Mouse (Mus musculus) testis, adult 2 months (tissue): Measurements from ENCODE around the gene Malsu1. TPM values are rescaled to one million over a fixed set of nuclear protein-coding genes. Genes with fewer than 3 reads are reported as not detected.

ENCODE experiments used
- H3K27ac ChIP-seq: fragments of 200-500 bp; 2 replicates; pipeline ENCODE4 v1.5.1; 2012; ENCODE audit warnings: low read depth, low read length; ENCODE audit not compliant: control insufficient read depth, insufficient read depth
- H3K27me3 ChIP-seq: fragments of 200-500 bp; 2 replicates; pipeline ENCODE4 v1.6.1; 2012; ENCODE audit warnings: mild to moderate bottlenecking, low read length, moderate library complexity; ENCODE audit not compliant: control insufficient read depth, insufficient read depth
- H3K36me3 ChIP-seq: fragments of 200-500 bp; 2 replicates; pipeline ENCODE4 v1.6.1; 2012; ENCODE audit warnings: mild to moderate bottlenecking, low read length; ENCODE audit not compliant: control insufficient read depth, insufficient read depth
- H3K4me1 ChIP-seq: fragments of 200-500 bp; 2 replicates; pipeline ENCODE4 v1.6.1; 2012; ENCODE audit warnings: low read length; ENCODE audit not compliant: control insufficient read depth, insufficient read depth
- H3K4me3 ChIP-seq: fragments of 200-500 bp; 2 replicates; pipeline ENCODE4 v1.5.1; 2012; ENCODE audit warnings: low read depth, mild to moderate bottlenecking, low read length, moderate library complexity, mixed read lengths; ENCODE audit not compliant: control insufficient read depth
- CTCF ChIP-seq: fragments of 200-500 bp; IDR thresholded peaks from 2 replicates; pipeline ENCODE4 v1.5.1; 2012; ENCODE audit warnings: low read depth, mild to moderate bottlenecking, inconsistent platforms, low read length, moderate library complexity; ENCODE audit not compliant: control insufficient read depth, insufficient read depth, insufficient replicate concordance
- POLR2A ChIP-seq: fragments of 200-500 bp; IDR thresholded peaks from 2 replicates; pipeline ENCODE4 v1.6.1; 2012; ENCODE audit warnings: low read depth, mild to moderate bottlenecking, inconsistent platforms, low read length, moderate library complexity; ENCODE audit not compliant: control insufficient read depth
- polyA plus RNA-seq: library from polyadenylated mRNA; depleted of rRNA; stranded (reverse); fragments of >200 nt; gene quantifications from 2 replicates; pipeline ENCODE4 v1.2.3, GENCODE M21; 2012; rRNA removed

Gene Malsu1
- polyA plus RNA-seq, 1 experiment = 8.4 TPM

DNA sequence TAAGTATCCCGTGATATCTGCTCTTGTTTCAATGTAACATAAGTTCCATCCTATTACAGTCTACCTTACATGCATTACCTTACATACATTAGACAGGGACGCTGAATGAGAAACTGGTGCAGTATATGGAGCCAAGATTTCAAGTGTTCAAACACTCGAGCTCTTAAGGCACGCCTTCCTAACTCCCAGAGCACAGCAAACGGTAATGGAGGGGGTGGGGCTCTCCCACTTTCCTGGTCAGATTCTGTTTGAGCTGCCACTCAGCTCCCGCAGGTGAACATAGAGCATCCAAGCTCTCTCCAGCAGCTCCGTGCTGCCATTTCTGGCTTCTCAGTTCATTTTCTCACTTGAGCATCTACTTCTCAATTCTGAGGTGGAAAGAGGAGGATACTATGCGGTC, 44.9 kb downstream of the Malsu1 start:
- H3K4me1 ChIP-seq = no peaks in the 10 kb centered on the region; the same call in 1 of the 2 replicates
- TF ChIP-seq CTCF (no peak), POLR2A (no peak)
- no peaks in the 10 kb centered on the region for H3K27me3 ChIP-seq
- no peaks in the 10 kb centered on the region; the same call in 1 of the 2 replicates for H3K36me3 ChIP-seq
- H3K27ac ChIP-seq = no peak overlapping the region
- H3K4me3 ChIP-seq = no peak overlapping the region

DNA sequence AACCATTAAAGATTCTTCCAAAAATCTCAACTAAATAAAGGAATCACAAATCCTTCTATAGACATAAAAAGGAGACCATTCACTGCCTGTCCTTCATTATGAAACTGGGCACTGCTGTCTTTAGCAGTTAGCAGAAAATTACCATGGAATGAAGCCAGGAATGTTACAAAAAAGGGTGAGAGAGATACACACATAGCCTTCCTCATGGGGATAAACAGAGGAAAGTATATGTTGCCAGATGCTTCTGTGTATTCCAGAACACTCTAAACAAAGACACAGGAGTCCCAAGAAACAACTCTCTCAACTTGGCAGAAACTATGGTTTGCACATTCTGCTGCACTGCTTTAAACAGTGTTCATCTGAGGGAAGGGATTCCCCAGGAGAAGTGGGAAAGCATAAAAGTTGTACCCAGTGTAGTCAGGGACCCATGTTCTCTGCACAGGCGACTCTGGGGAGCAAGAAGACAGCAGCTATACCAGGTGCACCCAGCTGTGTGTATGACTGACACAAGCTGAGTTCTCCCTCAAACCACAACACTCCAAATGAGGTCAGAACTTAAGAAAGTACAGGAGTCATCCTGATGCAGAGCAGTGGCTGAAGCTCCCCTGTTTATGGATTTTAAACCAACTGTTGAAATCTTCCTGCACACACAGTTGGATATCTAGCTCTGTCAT, 46.0 kb downstream of the Malsu1 start:
- no peaks in the 10 kb centered on the region; the same call in 1 of the 2 replicates for H3K36me3 ChIP-seq
- H3K4me3 ChIP-seq = no peak overlapping the region
- no peak for TF ChIP-seq CTCF
- no peak for TF ChIP-seq POLR2A
- H3K27ac ChIP-seq = no peak overlapping the region
- no peaks in the 10 kb centered on the region; the same call in 1 of the 2 replicates for H3K4me1 ChIP-seq
- no peaks in the 10 kb centered on the region for H3K27me3 ChIP-seq

DNA sequence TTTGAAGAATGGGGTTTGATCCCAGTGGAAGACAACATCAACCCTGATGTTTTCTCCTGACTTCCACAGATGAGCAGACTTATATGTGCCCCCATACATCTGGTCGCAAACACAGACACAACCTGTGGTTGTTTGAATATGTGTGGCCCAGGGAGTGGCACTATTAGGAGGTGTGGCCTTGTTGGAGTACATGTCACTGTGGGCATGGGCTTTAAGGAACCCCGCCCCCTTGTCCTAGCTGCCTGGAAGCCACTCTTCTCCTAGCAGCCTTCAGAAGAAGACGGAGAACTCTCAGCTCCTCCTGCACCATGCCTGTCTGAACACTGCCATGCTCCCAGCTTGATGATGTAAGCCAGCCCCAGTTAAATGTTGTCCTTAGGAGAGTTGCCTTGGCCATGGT, 46.8 kb downstream of the Malsu1 start:
- TF ChIP-seq POLR2A (no peak), CTCF (no peak)
- no peak overlapping the region for H3K4me3 ChIP-seq
- H3K36me3 ChIP-seq = no peaks in the 10 kb centered on the region; the same call in 1 of the 2 replicates
- no peaks in the 10 kb centered on the region for H3K27me3 ChIP-seq
- H3K4me1 ChIP-seq = no peaks in the 10 kb centered on the region; the same call in 1 of the 2 replicates
- no peak overlapping the region for H3K27ac ChIP-seq

DNA sequence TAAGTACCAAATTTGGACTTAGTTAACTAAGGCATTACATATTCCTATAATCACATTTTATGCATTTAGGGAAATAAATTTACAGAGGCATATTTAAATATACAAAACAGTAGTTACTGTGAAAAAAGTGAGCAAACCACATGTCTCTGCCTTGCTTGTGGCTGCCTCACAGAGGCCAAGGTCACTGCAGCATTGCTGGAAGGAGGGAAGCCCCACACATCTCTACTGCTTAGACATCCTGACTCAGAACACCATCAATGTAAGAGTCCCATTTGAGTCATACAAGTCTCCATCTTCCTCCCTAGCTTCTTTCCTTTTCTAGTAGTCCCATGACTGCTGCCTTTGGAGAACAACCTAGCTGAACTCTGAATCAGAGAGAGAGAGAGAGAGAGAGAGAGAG, 56.7 kb downstream of the Malsu1 start:
- no peak overlapping the region for H3K27ac ChIP-seq
- TF ChIP-seq CTCF (no peak), POLR2A (no peak)
- no peaks in the 10 kb centered on the region for H3K4me1 ChIP-seq
- H3K27me3 ChIP-seq = no peaks in the 10 kb centered on the region
- H3K36me3 ChIP-seq = no peaks in the 10 kb centered on the region; the same call in 1 of the 2 replicates
- no peak overlapping the region for H3K4me3 ChIP-seq

DNA sequence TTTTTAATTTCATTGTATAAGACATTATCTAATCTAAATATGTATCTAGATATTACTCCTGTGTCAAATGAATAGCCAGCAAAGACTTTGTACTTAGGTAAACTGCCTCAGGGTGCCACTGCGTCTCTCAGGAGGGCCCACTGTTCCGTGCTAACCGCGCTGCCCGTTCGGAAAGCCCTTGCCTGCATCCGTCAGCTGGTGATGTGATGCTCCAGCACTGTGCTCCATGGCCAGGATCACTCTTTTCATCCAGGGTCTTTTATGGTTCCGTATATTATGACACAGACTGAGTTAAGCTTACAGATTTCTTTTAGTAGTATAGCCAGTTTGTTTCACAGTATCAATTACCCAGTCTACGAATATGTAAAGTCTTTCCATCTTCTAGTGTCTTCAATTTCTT, 58.3 kb downstream of the Malsu1 start:
- H3K27me3 ChIP-seq = no peaks in the 10 kb centered on the region
- no peaks in the 10 kb centered on the region; the same call in 1 of the 2 replicates for H3K36me3 ChIP-seq
- TF ChIP-seq CTCF (no peak), POLR2A (no peak)
- no peaks in the 10 kb centered on the region for H3K4me1 ChIP-seq
- no peak overlapping the region for H3K4me3 ChIP-seq
- no peak overlapping the region for H3K27ac ChIP-seq

DNA sequence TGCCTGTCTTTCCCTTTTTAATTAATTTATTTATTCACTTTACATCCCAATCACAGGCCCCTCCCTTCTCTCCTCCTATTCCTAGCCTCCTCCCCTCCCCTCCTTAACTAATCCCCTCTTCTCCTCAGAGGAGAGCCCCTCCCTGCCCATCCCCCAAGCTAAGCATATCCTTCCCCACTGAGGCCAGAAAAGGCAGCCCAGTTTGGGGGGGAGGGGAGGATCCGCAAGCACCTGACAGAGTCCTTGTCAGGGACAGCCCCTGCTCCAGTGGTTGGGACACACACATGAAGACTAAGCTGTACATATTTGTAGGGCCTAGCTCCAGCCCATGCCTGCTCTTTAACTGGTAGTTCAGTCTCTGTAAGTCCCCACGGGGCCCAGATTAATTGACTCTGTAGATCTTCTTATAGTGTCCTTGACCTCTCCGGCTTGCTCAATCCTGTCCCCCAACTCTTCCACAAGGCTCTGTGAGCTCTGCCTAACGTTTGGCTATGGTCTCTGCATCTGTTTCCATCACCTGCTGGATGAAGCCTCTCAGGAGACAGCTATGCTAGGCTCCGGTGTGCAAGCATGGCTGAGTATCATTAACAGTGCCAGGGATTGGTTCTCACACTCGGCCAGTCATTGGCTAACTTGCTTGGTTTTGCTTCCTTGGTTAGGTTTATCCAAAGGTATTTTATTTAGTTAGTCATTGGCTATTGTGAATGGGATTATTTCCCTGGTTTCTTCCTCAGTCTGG, 58.9 kb downstream of the Malsu1 start:
- Histone ChIP-seq H3K27me3 (no peaks in the 10 kb centered on the region), H3K36me3 (no peaks in the 10 kb centered on the region; the same call in 1 of the 2 replicates), H3K4me1 (no peaks in the 10 kb centered on the region), H3K4me3 (no peak overlapping the region), H3K27ac (no peak overlapping the region)
- TF ChIP-seq POLR2A (no peak), CTCF (no peak)

Other genes starting within 250 kb of the Malsu1 start
- 18.5 and 19.1 TPM in 2 replicates for gene Tmem176a, start 232.9 kb upstream of the Malsu1 start, polyA plus RNA-seq
- gene Tmem176b, start 232.3 kb upstream of the Malsu1 start, polyA plus RNA-seq = 49.0 and 49.2 TPM in 2 replicates
- 0.84 and 0.89 TPM in 2 replicates for gene Aoc1, start 200.9 kb upstream of the Malsu1 start, polyA plus RNA-seq
- gene 1600015I10Rik, start 143.9 kb upstream of the Malsu1 start, polyA plus RNA-seq = not detected in 2 replicates
- not detected in 2 replicates for gene Doxl2, start 98.8 kb upstream of the Malsu1 start, polyA plus RNA-seq
- gene Svs1, start 86.9 kb upstream of the Malsu1 start, polyA plus RNA-seq = 0.43 TPM in 1 of 2 replicates, not detected in the other
- gene Gpnmb, start 37.2 kb upstream of the Malsu1 start, polyA plus RNA-seq = 0.31 and 7.8 TPM in 2 replicates
- 68.9 and 76.0 TPM in 2 replicates for gene Igf2bp3, start 141.2 kb downstream of the Malsu1 start, polyA plus RNA-seq
- gene Tra2a, start 190.2 kb downstream of the Malsu1 start, polyA plus RNA-seq = 36.2 and 45.4 TPM in 2 replicates
- 2.1 and 2.2 TPM in 2 replicates for gene Ccdc126, start 245.5 kb downstream of the Malsu1 start, polyA plus RNA-seq